Mouse (Mus musculus) forebrain, embryonic 10.5 days (tissue): ENCODE measurements around the gene Clic6. TPM values are rescaled to one million over a fixed set of nuclear protein-coding genes. Genes with fewer than 3 reads are reported as not detected.

Experiments used
- DNase-seq: peaks from one replicate; pipeline ENCODE4 v3.0.0-alpha.2; 2017; ENCODE audit warnings: low spot score; ENCODE audit errors: extremely low spot score
- H3K27ac ChIP-seq: fragments of 300-500 bp; sonication (generic); 2 replicates; pipeline ENCODE4 v1.5.1; 2016; ENCODE audit warnings: mild to moderate bottlenecking
- H3K27me3 ChIP-seq: fragments of 300-500 bp; sonication (generic); 2 replicates; pipeline ENCODE4 v1.6.1; 2016; ENCODE audit warnings: mild to moderate bottlenecking; ENCODE audit not compliant: poor library complexity, severe bottlenecking
- H3K36me3 ChIP-seq: fragments of 300-500 bp; sonication (generic); replicated peaks from 2 replicates; pipeline ENCODE4 v1.6.1; 2016; ENCODE audit warnings: mild to moderate bottlenecking, moderate library complexity
- H3K4me1 ChIP-seq: fragments of 300-500 bp; sonication (generic); 2 replicates; pipeline ENCODE4 v1.6.1; 2016
- H3K4me3 ChIP-seq: fragments of 300-500 bp; sonication (generic); 2 replicates; pipeline ENCODE4 v1.5.1; 2016; ENCODE audit warnings: mild to moderate bottlenecking, moderate library complexity
- H3K9me3 ChIP-seq: fragments of 300-500 bp; sonication (generic); 2 replicates; pipeline ENCODE4 v1.6.1; 2016; ENCODE audit warnings: mild to moderate bottlenecking, moderate library complexity
- WGBS: fragments of 180-500 bp; shearing (Covaris S2); methylation state at CpG from one replicate; pipeline ENCODE4 v1.1.7; 2016; 5-methylcytosine and 5-hydroxymethylcytosine counted together
- polyA plus RNA-seq: library from polyadenylated mRNA; unstranded; fragments of >200 nt; fragmentation: Nextera tagmentation; extraction: Ambion mirVana; gene quantifications from 2 replicates; pipeline ENCODE4 v1.2.1, GENCODE M21; 2016

The Clic6 gene
- polyA plus RNA-seq, result 4.8 and 5.2 TPM in 2 replicates

GRCm38 (mm10) chr16:92485436-92485835, at the start of gene Clic6:
TSS of gene Clic6 (plus strand) at chr16:92485736.
- H3K4me3 ChIP-seq, result no peak within 1 kb of the TSS
- H3K27me3 ChIP-seq, result peaks cover 6% of the 10 kb centered on the region
- no peak for DNase-seq
- WGBS, result 91% methylated on average over 5 of the region's 5 CpGs
- no peak within 1 kb of the TSS for H3K27ac ChIP-seq
- no peaks in the 10 kb centered on the region for H3K36me3 ChIP-seq
- no peaks in the 10 kb centered on the region for H3K4me1 ChIP-seq
- H3K9me3 ChIP-seq, result no peaks in the 10 kb centered on the region

- 80% methylated on average over 2 of the region's 2 CpGs for WGBS
- H3K4me1 ChIP-seq, result peaks cover 33% of the 10 kb centered on the region
Measured at GRCm38 (mm10) chr16:92439775-92440174, 45.8 kb upstream of the Clic6 start.

GRCm38 (mm10) chr16:92440229-92440628, 45.3 kb upstream of the Clic6 start:
- WGBS, result 76% methylated on average over 8 of the region's 8 CpGs
- no peaks in the 10 kb centered on the region for H3K27me3 ChIP-seq
- no peaks in the 10 kb centered on the region; the same call in 1 of the 2 replicates for H3K36me3 ChIP-seq
- H3K4me1 ChIP-seq, result peaks cover 36% of the 10 kb centered on the region
- H3K9me3 ChIP-seq, result no peaks in the 10 kb centered on the region
- no peak overlapping the region for H3K4me3 ChIP-seq
- DNase-seq, result no peak
- peak overlapping the region; percentile 49; the same call in 1 of the 2 replicates for H3K27ac ChIP-seq

More at GRCm38 (mm10) chr16:92439775-92440174, 45.8 kb upstream of the Clic6 start:
- no peaks in the 10 kb centered on the region for H3K9me3 ChIP-seq
- no peak overlapping the region for H3K4me3 ChIP-seq
- 0 out of 2 replicates have a peak overlapping the region, but pooled peaks have one; percentile 49 for H3K27ac ChIP-seq
- no peaks in the 10 kb centered on the region; the same call in 1 of the 2 replicates for H3K36me3 ChIP-seq
- no peaks in the 10 kb centered on the region for H3K27me3 ChIP-seq
- DNase-seq, result no peak

GRCm38 (mm10) chr16:92441203-92441602, 44.3 kb upstream of the Clic6 start:
- no peaks in the 10 kb centered on the region for H3K27me3 ChIP-seq
- 78% methylated on average over 3 of the region's 3 CpGs for WGBS
- H3K36me3 ChIP-seq, result no peaks in the 10 kb centered on the region; the same call in 1 of the 2 replicates
- DNase-seq, result no peak
- H3K4me1 ChIP-seq, result peaks cover 38% of the 10 kb centered on the region
- H3K9me3 ChIP-seq, result no peaks in the 10 kb centered on the region
- H3K27ac ChIP-seq, result peak overlapping the region; percentile 41
- H3K4me3 ChIP-seq, result no peak overlapping the region

GRCm38 (mm10) chr16:92442150-92442549, 43.4 kb upstream of the Clic6 start:
- no peak overlapping the region for H3K4me3 ChIP-seq
- no peak for DNase-seq
- no peak overlapping the region for H3K27ac ChIP-seq
- H3K27me3 ChIP-seq, result no peaks in the 10 kb centered on the region
- H3K9me3 ChIP-seq, result no peaks in the 10 kb centered on the region
- H3K36me3 ChIP-seq, result no peaks in the 10 kb centered on the region; the same call in 1 of the 2 replicates
- WGBS, result 95% methylated on average over 11 of the region's 11 CpGs
- peaks cover 38% of the 10 kb centered on the region for H3K4me1 ChIP-seq

GRCm38 (mm10) chr16:92442946-92443345, 42.6 kb upstream of the Clic6 start:
- no peaks in the 10 kb centered on the region; the same call in 1 of the 2 replicates for H3K36me3 ChIP-seq
- 92% methylated on average over 4 of the region's 4 CpGs for WGBS
- H3K4me1 ChIP-seq, result peaks cover 38% of the 10 kb centered on the region
- H3K9me3 ChIP-seq, result no peaks in the 10 kb centered on the region
- H3K4me3 ChIP-seq, result no peak overlapping the region
- H3K27me3 ChIP-seq, result no peaks in the 10 kb centered on the region
- no peak overlapping the region for H3K27ac ChIP-seq
- DNase-seq, result no peak

GRCm38 (mm10) chr16:92443644-92444113, 41.9 kb upstream of the Clic6 start:
- DNase-seq, result no peak
- Histone ChIP-seq H3K4me3 (no peak overlapping the region), H3K4me1 (peaks cover 37% of the 10 kb centered on the region), H3K9me3 (no peaks in the 10 kb centered on the region), H3K36me3 (peaks cover 2% of the 10 kb centered on the region; the same call in 1 of the 2 replicates), H3K27ac (no peak overlapping the region), H3K27me3 (no peaks in the 10 kb centered on the region)
- WGBS, result 80% methylated on average over 13 of the region's 13 CpGs

GRCm38 (mm10) chr16:92445377-92445776, 40.2 kb upstream of the Clic6 start:
- no peaks in the 10 kb centered on the region for H3K9me3 ChIP-seq
- H3K36me3 ChIP-seq, result peaks cover 6% of the 10 kb centered on the region; the same call in 1 of the 2 replicates
- H3K4me3 ChIP-seq, result no peak overlapping the region
- no peaks in the 10 kb centered on the region for H3K27me3 ChIP-seq
- no peak for DNase-seq
- H3K27ac ChIP-seq, result no peak overlapping the region
- peaks cover 28% of the 10 kb centered on the region for H3K4me1 ChIP-seq
- 68% methylated on average over 10 of the region's 10 CpGs for WGBS

GRCm38 (mm10) chr16:92449080-92449479, 36.5 kb upstream of the Clic6 start:
- Histone ChIP-seq H3K4me1 (peaks cover 17% of the 10 kb centered on the region), H3K27me3 (no peaks in the 10 kb centered on the region), H3K4me3 (no peak overlapping the region), H3K27ac (no peak overlapping the region), H3K36me3 (peaks cover 19% of the 10 kb centered on the region), H3K9me3 (no peaks in the 10 kb centered on the region)
- 95% methylated on average over 14 of the region's 14 CpGs for WGBS
- DNase-seq, result no peak

GRCm38 (mm10) chr16:92450331-92450730, 35.2 kb upstream of the Clic6 start:
- WGBS, result 92% methylated on average over 8 of the region's 8 CpGs

GRCm38 (mm10) chr16:92451516-92452072, 33.9 kb upstream of the Clic6 start:
- WGBS, result 95% methylated on average over 17 of the region's 17 CpGs

More at GRCm38 (mm10) chr16:92450331-92450730, 35.2 kb upstream of the Clic6 start:
- Histone ChIP-seq H3K27ac (0 out of 2 replicates have a peak overlapping the region, but pooled peaks have one; percentile 27), H3K27me3 (no peaks in the 10 kb centered on the region), H3K4me1 (peaks cover 6% of the 10 kb centered on the region; the same call in 1 of the 2 replicates), H3K4me3 (no peak overlapping the region), H3K9me3 (no peaks in the 10 kb centered on the region), H3K36me3 (peaks cover 19% of the 10 kb centered on the region)
- DNase-seq, result no peak

GRCm38 (mm10) chr16:92452609-92453008, 32.9 kb upstream of the Clic6 start:
- Histone ChIP-seq H3K27ac (no peak overlapping the region), H3K9me3 (no peaks in the 10 kb centered on the region), H3K4me1 (peaks cover 8% of the 10 kb centered on the region), H3K27me3 (no peaks in the 10 kb centered on the region), H3K4me3 (no peak overlapping the region), H3K36me3 (peaks cover 19% of the 10 kb centered on the region)
- DNase-seq, result no peak
- WGBS, result 59% methylated on average over 8 of the region's 8 CpGs

More at GRCm38 (mm10) chr16:92451516-92452072, 33.9 kb upstream of the Clic6 start:
- Histone ChIP-seq H3K27me3 (no peaks in the 10 kb centered on the region), H3K4me3 (no peak overlapping the region), H3K4me1 (0 out of 2 replicates have a peak, but pooled peaks cover 5% of the 10 kb centered on the region), H3K9me3 (no peaks in the 10 kb centered on the region), H3K36me3 (peaks cover 19% of the 10 kb centered on the region), H3K27ac (no peak overlapping the region)
- no peak for DNase-seq

- no peak overlapping the region for H3K27ac ChIP-seq
- no peak for DNase-seq
- no peaks in the 10 kb centered on the region for H3K27me3 ChIP-seq
- no peak overlapping the region for H3K4me3 ChIP-seq
- H3K36me3 ChIP-seq, result peaks cover 16% of the 10 kb centered on the region
- H3K9me3 ChIP-seq, result no peaks in the 10 kb centered on the region
- 92% methylated on average over 7 of the region's 7 CpGs for WGBS
- peaks cover 9% of the 10 kb centered on the region for H3K4me1 ChIP-seq
Measured at GRCm38 (mm10) chr16:92454002-92454401, 31.5 kb upstream of the Clic6 start.
